Mouse (Mus musculus) liver, adult 2 months (tissue): Measurements from ENCODE around the gene Senp5. TPM values are rescaled to one million over a fixed set of nuclear protein-coding genes. Genes with fewer than 3 reads are reported as not detected.

Source experiments
- DNase-seq: peaks from one replicate; pipeline ENCODE4 v3.0.0-alpha.2; 2011; ENCODE audit warnings: low read depth, low spot score; ENCODE audit errors: extremely low read depth
- H3K27ac ChIP-seq: fragments of 200-500 bp; replicated peaks from 2 replicates; pipeline ENCODE4 v1.5.1; 2012; ENCODE audit warnings: low read depth, mild to moderate bottlenecking, control low read depth, inconsistent platforms, low read length; ENCODE audit not compliant: insufficient read depth
- H3K27me3 ChIP-seq: fragments of 200-500 bp; 2 replicates; pipeline ENCODE4 v1.6.1; 2012; ENCODE audit warnings: mild to moderate bottlenecking, moderate library complexity, low read length, inconsistent platforms; ENCODE audit not compliant: control insufficient read depth, insufficient read depth
- H3K36me3 ChIP-seq: fragments of 200-500 bp; 2 replicates; pipeline ENCODE4 v1.6.1; 2012; ENCODE audit warnings: low read length, inconsistent platforms; ENCODE audit not compliant: control insufficient read depth, insufficient read depth
- H3K4me1 ChIP-seq: fragments of 200-500 bp; 2 replicates; pipeline ENCODE4 v1.6.1; 2011; ENCODE audit warnings: low read length; ENCODE audit not compliant: control insufficient read depth, insufficient read depth
- H3K4me3 ChIP-seq: fragments of 200-500 bp; 2 replicates; pipeline ENCODE4 v1.5.1; 2011; ENCODE audit warnings: low read depth, mild to moderate bottlenecking, control low read depth, low read length, moderate library complexity; ENCODE audit not compliant: insufficient read depth
- H3K79me2 ChIP-seq: fragments of 200-500 bp; 2 replicates; pipeline ENCODE4 v1.6.1; 2012; ENCODE audit warnings: inconsistent platforms, mild to moderate bottlenecking, low read length, moderate library complexity; ENCODE audit not compliant: control insufficient read depth, insufficient read depth
- H3K9ac ChIP-seq: fragments of 200-500 bp; 2 replicates; pipeline ENCODE4 v1.6.1; 2012; ENCODE audit warnings: low read depth, mild to moderate bottlenecking, control low read depth, inconsistent platforms, low read length
- CTCF ChIP-seq: fragments of 200-500 bp; IDR thresholded peaks from 2 replicates; pipeline ENCODE4 v1.5.1; 2011; ENCODE audit warnings: low read depth, low read length, control low read depth
- POLR2A ChIP-seq: fragments of 200-500 bp; IDR thresholded peaks from 2 replicates; pipeline ENCODE4 v1.6.1; 2011; ENCODE audit warnings: low read length, control low read depth; ENCODE audit not compliant: insufficient read depth; ENCODE audit errors: extremely low read depth
- WGBS: fragments of 180-500 bp; shearing (Covaris S2); methylation state at CpG from one replicate; pipeline ENCODE4 v1.1.7; 2018; 5-methylcytosine and 5-hydroxymethylcytosine counted together
- polyA plus RNA-seq: library from polyadenylated mRNA; depleted of rRNA; stranded (reverse); fragments of >200 nt; gene quantifications from 2 replicates; pipeline ENCODE4 v1.2.3, GENCODE M21; 2012
- total RNA-seq: library from RNA; depleted of rRNA; stranded (reverse); fragments of >200 nt; gene quantifications from 2 replicates; pipeline ENCODE4 v1.2.3, GENCODE M21; 2014

Gene Senp5
- total and polyA plus RNA-seq, 2 experiments = 3.7 to 10.8 TPM

GRCm38 (mm10) chr16:31932840-31933697 is 70.0 kb downstream of the Senp5 start:
- no peak overlapping the region for H3K27ac ChIP-seq
- peaks cover 7% of the 10 kb centered on the region for H3K4me1 ChIP-seq
- TF ChIP-seq CTCF = peak; percentile 91
- TF ChIP-seq POLR2A = no peak
- peak; percentile 33 for DNase-seq
- no peaks in the 10 kb centered on the region for H3K79me2 ChIP-seq
- H3K36me3 ChIP-seq = no peaks in the 10 kb centered on the region
- WGBS = 1% methylated on average over 50 of the region's 50 CpGs
- peak overlapping the region; percentile 69 for H3K4me3 ChIP-seq
- H3K27me3 ChIP-seq = peaks cover 13% of the 10 kb centered on the region
- peak overlapping the region; percentile 61; the same call in 1 of the 2 replicates for H3K9ac ChIP-seq

- no peak overlapping the region for H3K9ac ChIP-seq
- no peaks in the 10 kb centered on the region for H3K79me2 ChIP-seq
- no peak overlapping the region for H3K27ac ChIP-seq
- no peak overlapping the region for H3K4me3 ChIP-seq
- H3K27me3 ChIP-seq = peaks cover 13% of the 10 kb centered on the region
- no peak for DNase-seq
- peaks cover 7% of the 10 kb centered on the region for H3K4me1 ChIP-seq
- no peaks in the 10 kb centered on the region for H3K36me3 ChIP-seq
- WGBS = 78% methylated on average over 5 of the region's 5 CpGs
- no peak for TF ChIP-seq POLR2A
- TF ChIP-seq CTCF = no peak
These were observed 70.8 kb downstream of the Senp5 start for GRCm38 (mm10) chr16:31932255-31932654.

GRCm38 (mm10) chr16:31931330-31931729 is 71.8 kb downstream of the Senp5 start:
- Histone ChIP-seq H3K36me3 (no peaks in the 10 kb centered on the region), H3K79me2 (no peaks in the 10 kb centered on the region), H3K4me1 (peaks cover 7% of the 10 kb centered on the region), H3K4me3 (no peak overlapping the region), H3K27ac (no peak overlapping the region), H3K9ac (no peak overlapping the region), H3K27me3 (peaks cover 13% of the 10 kb centered on the region)
- WGBS = 77% methylated on average over 17 of the region's 17 CpGs
- no peak for DNase-seq
- TF ChIP-seq POLR2A (no peak), CTCF (no peak)

GRCm38 (mm10) chr16:31927412-31927811 is 75.7 kb downstream of the Senp5 start:
- DNase-seq = no peak
- Histone ChIP-seq H3K27me3 (no peaks in the 10 kb centered on the region), H3K36me3 (no peaks in the 10 kb centered on the region), H3K4me3 (no peak overlapping the region), H3K9ac (no peak overlapping the region), H3K4me1 (no peaks in the 10 kb centered on the region), H3K27ac (no peak overlapping the region), H3K79me2 (no peaks in the 10 kb centered on the region)
- WGBS = 90% methylated on average over 5 of the region's 5 CpGs
- TF ChIP-seq POLR2A (no peak), CTCF (no peak)

GRCm38 (mm10) chr16:31926547-31927182 is 76.4 kb downstream of the Senp5 start:
- no peak overlapping the region for H3K9ac ChIP-seq
- H3K27me3 ChIP-seq = no peaks in the 10 kb centered on the region
- H3K27ac ChIP-seq = no peak overlapping the region
- 84% methylated on average over 13 of the region's 13 CpGs for WGBS
- no peaks in the 10 kb centered on the region for H3K79me2 ChIP-seq
- no peaks in the 10 kb centered on the region for H3K36me3 ChIP-seq
- H3K4me3 ChIP-seq = no peak overlapping the region
- no peak for TF ChIP-seq POLR2A
- no peak for TF ChIP-seq CTCF
- no peaks in the 10 kb centered on the region for H3K4me1 ChIP-seq
- DNase-seq = no peak

GRCm38 (mm10) chr16:31926091-31926490 is 77.0 kb downstream of the Senp5 start:
- no peak overlapping the region for H3K27ac ChIP-seq
- 79% methylated on average over 6 of the region's 6 CpGs for WGBS

More at GRCm38 (mm10) chr16:31926091-31926490, 77.0 kb downstream of the Senp5 start:
- Histone ChIP-seq H3K79me2 (no peaks in the 10 kb centered on the region), H3K4me1 (no peaks in the 10 kb centered on the region), H3K36me3 (no peaks in the 10 kb centered on the region), H3K27me3 (no peaks in the 10 kb centered on the region), H3K9ac (no peak overlapping the region), H3K4me3 (no peak overlapping the region)
- DNase-seq = no peak
- TF ChIP-seq CTCF (no peak), POLR2A (no peak)
